Mouse (Mus musculus): ENCODE data around the gene Tox3.

DNA sequence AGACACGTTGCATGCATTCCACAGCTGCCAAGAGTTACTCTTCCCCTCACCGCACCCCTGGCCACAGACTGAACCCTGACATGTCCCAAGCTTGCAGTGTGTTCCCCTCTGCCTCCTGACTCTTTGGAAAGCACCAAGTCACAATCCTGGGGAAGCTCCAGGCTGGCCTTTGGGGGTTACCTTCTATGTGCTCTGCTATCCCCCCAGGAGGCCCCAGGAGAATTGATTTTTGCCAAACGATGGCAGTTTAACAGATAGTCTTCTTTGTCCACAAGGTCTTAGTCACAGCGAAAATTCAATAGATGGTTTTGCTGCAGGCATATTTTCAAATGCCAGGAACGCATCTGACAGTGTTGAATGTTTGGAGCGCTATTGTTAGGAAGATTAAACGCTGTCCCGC is 115.6 kb downstream of the Tox3 start:
- TF ChIP-seq POLR2A (IDR thresholded peaks at IDR 0.05; ENCODE audit: borderline replicate concordance, low read depth, low read length) (no peak), CTCF (IDR thresholded peaks at IDR 0.05; ENCODE audit: low read depth, low read length) (no peak)
